Mouse (Mus musculus): ENCODE measurements around the gene Ube2i. TPM values are rescaled to one million over a fixed set of nuclear protein-coding genes. Genes with fewer than 3 reads are reported as not detected.

Gene Ube2i
- polyA plus RNA-seq (2016; fragmentation: Nextera tagmentation; extraction: Ambion mirVana): 726 and 737 TPM in 2 replicates

DNA sequence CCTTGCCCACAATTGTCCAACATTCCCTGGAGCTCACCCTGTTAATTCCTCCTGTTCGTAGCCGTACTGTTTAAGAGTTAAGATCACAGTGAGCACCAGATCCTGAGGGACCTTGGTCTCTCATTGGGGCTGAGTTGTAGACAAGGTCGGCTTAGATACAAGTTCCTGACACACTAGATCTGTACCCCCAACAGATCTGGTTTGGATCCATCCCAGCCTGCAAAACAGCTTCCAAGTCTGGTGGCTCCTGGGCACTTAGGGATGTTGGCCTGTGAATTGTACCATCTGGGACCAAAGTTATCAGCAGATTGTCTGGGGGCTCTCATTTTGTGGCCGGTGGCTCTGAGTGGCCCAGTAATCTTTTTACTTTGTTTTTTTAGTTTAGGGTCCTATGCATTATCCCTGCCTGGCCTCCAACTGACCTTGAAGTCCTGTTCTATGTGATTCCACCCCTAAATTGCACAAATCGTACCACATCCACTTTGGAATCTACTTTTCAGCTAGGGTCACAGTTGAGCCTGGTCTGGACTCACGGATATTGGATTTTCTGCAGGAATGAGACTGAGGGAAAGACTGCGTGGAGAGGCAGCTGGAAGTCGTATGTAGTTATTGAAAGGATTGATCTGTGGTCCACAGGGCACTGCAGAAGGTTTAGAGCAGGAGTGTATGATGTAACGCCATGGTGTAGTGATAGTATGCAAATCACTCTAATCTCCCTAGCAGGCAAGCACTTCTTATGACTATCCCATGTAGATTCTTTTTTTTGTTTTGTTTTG is at the start of gene Ube2i:
Gene Ube2i, minus strand, starts transcription at position 52 of the 776 bp plus-strand sequence.
- no peak for ATAC-seq (ENCODE audit: low FRiP score, low read depth)
- WGBS: 90% methylated on average over 9 of the region's 9 CpGs

GRCm38 (mm10) chr17:25322930-25323329 is 48.5 kb upstream of the Ube2i start:
- Histone ChIP-seq H3K27me3 (replicated peaks) (peaks cover 3% of the 10 kb centered on the region; the same call in 1 of the 2 replicates), H3K27ac (no peak overlapping the region), H3K36me3 (no peaks in the 10 kb centered on the region), H3K4me3 (no peak overlapping the region), H3K4me1 (no peaks in the 10 kb centered on the region), H3K4me2 (replicated peaks) (no peak overlapping the region), H3K9ac (no peak overlapping the region), H3K9me3 (no peaks in the 10 kb centered on the region)
- 24% methylated on average over 2 of the region's 2 CpGs for WGBS
- no peak for ATAC-seq (ENCODE audit: low FRiP score, low read depth)

More for the DNA sequence above, at the start of gene Ube2i:
- H3K4me2 ChIP-seq (replicated peaks): peak within 1 kb of the TSS; percentile 97
- H3K36me3 ChIP-seq: peaks cover 5% of the 10 kb centered on the region; the same call in 1 of the 2 replicates
- peaks cover 27% of the 10 kb centered on the region for H3K4me1 ChIP-seq
- no peaks in the 10 kb centered on the region for H3K27me3 ChIP-seq (replicated peaks)
- peak within 1 kb of the TSS; percentile 99 for H3K9ac ChIP-seq
- peak within 1 kb of the TSS; percentile 97 for H3K27ac ChIP-seq
- no peaks in the 10 kb centered on the region for H3K9me3 ChIP-seq
- peak within 1 kb of the TSS; percentile 97 for H3K4me3 ChIP-seq

- Histone ChIP-seq H3K4me2 (replicated peaks) (no peak overlapping the region), H3K27ac (no peak overlapping the region), H3K4me1 (no peaks in the 10 kb centered on the region), H3K36me3 (no peaks in the 10 kb centered on the region), H3K4me3 (no peak overlapping the region), H3K27me3 (replicated peaks) (peaks cover 3% of the 10 kb centered on the region; the same call in 1 of the 2 replicates), H3K9me3 (no peaks in the 10 kb centered on the region), H3K9ac (no peak overlapping the region)
- WGBS: 93% methylated on average over 8 of the region's 8 CpGs
- no peak for ATAC-seq (ENCODE audit: low FRiP score, low read depth)
Observed at GRCm38 (mm10) chr17:25320819-25321218, 46.4 kb upstream of the Ube2i start.

DNA sequence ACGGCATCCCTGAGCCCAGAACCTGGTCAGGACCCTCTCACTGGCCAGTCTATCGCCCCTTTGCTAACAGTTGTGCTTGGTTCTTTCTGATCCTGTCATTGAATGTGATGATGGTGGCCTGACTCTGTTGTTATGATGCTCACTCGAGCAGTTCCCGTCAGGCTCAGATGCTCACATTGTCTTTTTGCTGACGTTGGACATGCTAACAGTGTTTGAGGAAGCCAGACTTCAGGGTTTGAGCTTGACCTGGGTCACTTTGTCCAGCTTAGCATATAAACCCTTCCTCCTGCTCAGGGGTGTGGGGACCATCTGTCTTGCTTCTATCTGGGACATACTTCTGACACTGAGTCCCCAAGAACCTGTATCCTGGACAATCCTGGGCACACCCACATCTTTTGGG is 43.9 kb upstream of the Ube2i start, which contains the start of gene Prss29:
Gene Prss29, plus strand, starts transcription at position 301 of the 400 bp plus-strand sequence.
- no peaks in the 10 kb centered on the region for H3K36me3 ChIP-seq
- H3K27ac ChIP-seq: no peak within 1 kb of the TSS
- H3K9me3 ChIP-seq: no peaks in the 10 kb centered on the region
- H3K4me2 ChIP-seq (replicated peaks): no peak within 1 kb of the TSS
- H3K4me3 ChIP-seq: no peak within 1 kb of the TSS
- H3K4me1 ChIP-seq: no peaks in the 10 kb centered on the region
- ATAC-seq (ENCODE audit: low FRiP score, low read depth): no peak
- no peak within 1 kb of the TSS for H3K9ac ChIP-seq
- 89% methylated on average over 5 of the region's 5 CpGs for WGBS
- H3K27me3 ChIP-seq (replicated peaks): peaks cover 3% of the 10 kb centered on the region; the same call in 1 of the 2 replicates

DNA sequence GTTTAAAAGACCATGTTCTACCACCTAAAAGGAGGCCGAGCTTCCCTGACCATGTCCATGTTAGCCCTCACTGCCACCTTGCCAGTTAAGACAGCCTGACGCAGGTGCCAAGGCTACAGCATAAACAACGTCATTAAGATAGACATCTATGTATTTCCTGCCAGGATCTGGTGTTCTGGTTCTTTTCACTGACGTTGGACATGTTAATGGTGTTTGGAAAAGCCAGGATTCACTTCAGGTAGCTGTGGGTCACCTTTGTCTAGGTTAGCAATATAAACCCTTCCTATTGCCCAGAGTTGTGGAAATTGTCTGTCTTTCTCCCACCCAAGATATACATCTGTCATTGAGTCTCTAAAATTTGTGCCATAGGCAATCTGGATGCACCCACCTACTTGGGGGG is 33.9 kb upstream of the Ube2i start, which contains the start of gene Prss28:
Gene Prss28, plus strand, starts transcription at position 301 of the 400 bp plus-strand sequence.
- Histone ChIP-seq H3K4me3 (no peak within 1 kb of the TSS), H3K4me1 (no peaks in the 10 kb centered on the region), H3K9ac (no peak within 1 kb of the TSS), H3K36me3 (no peaks in the 10 kb centered on the region), H3K27ac (no peak within 1 kb of the TSS), H3K4me2 (replicated peaks) (no peak within 1 kb of the TSS), H3K27me3 (replicated peaks) (no peaks in the 10 kb centered on the region), H3K9me3 (no peaks in the 10 kb centered on the region)
- ATAC-seq (ENCODE audit: low FRiP score, low read depth): no peak
- 82% methylated on average over 4 of the region's 4 CpGs for WGBS

DNA sequence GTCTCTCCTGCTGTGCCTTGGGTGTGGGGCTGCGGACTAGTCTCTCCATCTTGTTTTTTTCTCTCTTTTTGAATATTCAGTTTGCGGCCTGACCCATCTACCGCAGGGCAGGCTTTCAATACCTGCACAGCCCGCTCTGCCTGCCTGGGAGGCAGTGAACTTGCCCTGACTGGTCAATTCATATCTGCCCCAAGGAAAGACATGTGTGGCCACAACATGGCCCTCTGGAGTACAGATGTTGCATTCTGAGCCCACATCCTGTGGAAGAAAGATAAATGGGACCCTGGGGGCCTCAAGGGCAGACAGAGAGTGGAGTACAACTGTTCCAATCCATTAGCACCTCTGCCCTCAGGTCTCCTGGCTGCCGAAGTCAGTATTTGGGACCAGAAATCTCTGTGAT is 23.7 kb upstream of the Ube2i start, which contains the start of gene Prss34:
Gene Prss34, plus strand, starts transcription at position 301 of the 400 bp plus-strand sequence.
- H3K36me3 ChIP-seq: no peaks in the 10 kb centered on the region
- no peak for ATAC-seq (ENCODE audit: low FRiP score, low read depth)
- WGBS: 72% methylated on average over 5 of the region's 5 CpGs

GRCm38 (mm10) chr17:25294111-25294510 is 19.7 kb upstream of the Ube2i start:
- ATAC-seq (ENCODE audit: low FRiP score, low read depth): no peak
- WGBS: 59% methylated on average over 1 of the region's 1 CpGs
- H3K4me3 ChIP-seq: no peak overlapping the region
- no peaks in the 10 kb centered on the region for H3K9me3 ChIP-seq
- no peak overlapping the region for H3K27ac ChIP-seq
- H3K4me1 ChIP-seq: peaks cover 6% of the 10 kb centered on the region; the same call in 1 of the 2 replicates
- H3K9ac ChIP-seq: no peak overlapping the region
- no peaks in the 10 kb centered on the region for H3K36me3 ChIP-seq
- H3K27me3 ChIP-seq (replicated peaks): no peaks in the 10 kb centered on the region
- H3K4me2 ChIP-seq (replicated peaks): no peak overlapping the region

More for the DNA sequence above, 23.7 kb upstream of the Ube2i start, which contains the start of gene Prss34:
- H3K4me2 ChIP-seq (replicated peaks): no peak within 1 kb of the TSS
- no peak within 1 kb of the TSS for H3K27ac ChIP-seq
- no peaks in the 10 kb centered on the region for H3K9me3 ChIP-seq
- H3K4me3 ChIP-seq: no peak within 1 kb of the TSS
- peaks cover 6% of the 10 kb centered on the region; the same call in 1 of the 2 replicates for H3K4me1 ChIP-seq
- H3K27me3 ChIP-seq (replicated peaks): no peaks in the 10 kb centered on the region
- no peak within 1 kb of the TSS for H3K9ac ChIP-seq

DNA sequence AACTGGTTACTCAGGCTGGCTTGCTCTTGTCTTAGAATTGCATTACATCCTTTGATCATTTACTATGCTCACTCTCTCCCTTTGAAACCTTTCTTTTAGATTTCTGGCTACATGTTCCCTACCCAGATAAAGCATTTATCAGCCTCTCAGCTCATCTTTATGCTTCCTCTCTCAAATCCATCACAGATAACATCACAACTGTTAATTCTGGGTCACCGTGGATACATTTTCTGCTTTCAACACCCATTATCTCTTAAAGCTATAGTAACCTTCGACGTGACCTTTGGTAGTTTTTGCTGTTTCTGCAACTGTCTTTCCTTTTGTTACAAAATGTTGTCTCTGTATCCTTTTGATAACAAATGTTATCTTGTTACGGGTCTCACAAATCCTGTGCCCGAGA is 19.1 kb upstream of the Ube2i start:
- H3K4me2 ChIP-seq (replicated peaks): no peak overlapping the region
- no peak for ATAC-seq (ENCODE audit: low FRiP score, low read depth)

GRCm38 (mm10) chr17:25290411-25290810 is 16.0 kb upstream of the Ube2i start:
- no peak overlapping the region for H3K4me2 ChIP-seq (replicated peaks)
- H3K9me3 ChIP-seq: no peaks in the 10 kb centered on the region
- H3K27ac ChIP-seq: no peak overlapping the region
- no peak overlapping the region for H3K9ac ChIP-seq
- H3K36me3 ChIP-seq: no peaks in the 10 kb centered on the region
- ATAC-seq (ENCODE audit: low FRiP score, low read depth): no peak
- H3K27me3 ChIP-seq (replicated peaks): no peaks in the 10 kb centered on the region
- no peaks in the 10 kb centered on the region for H3K4me1 ChIP-seq
- WGBS: 42% methylated on average over 4 of the region's 4 CpGs
- H3K4me3 ChIP-seq: no peak overlapping the region

More for the DNA sequence above, 19.1 kb upstream of the Ube2i start:
- no peak overlapping the region for H3K9ac ChIP-seq
- H3K4me1 ChIP-seq: peaks cover 4% of the 10 kb centered on the region; the same call in 1 of the 2 replicates
- no peaks in the 10 kb centered on the region for H3K36me3 ChIP-seq
- no peaks in the 10 kb centered on the region for H3K9me3 ChIP-seq
- H3K4me3 ChIP-seq: no peak overlapping the region
- H3K27ac ChIP-seq: no peak overlapping the region
- WGBS: 85% methylated on average over 5 of the region's 5 CpGs
- no peaks in the 10 kb centered on the region for H3K27me3 ChIP-seq (replicated peaks)

DNA sequence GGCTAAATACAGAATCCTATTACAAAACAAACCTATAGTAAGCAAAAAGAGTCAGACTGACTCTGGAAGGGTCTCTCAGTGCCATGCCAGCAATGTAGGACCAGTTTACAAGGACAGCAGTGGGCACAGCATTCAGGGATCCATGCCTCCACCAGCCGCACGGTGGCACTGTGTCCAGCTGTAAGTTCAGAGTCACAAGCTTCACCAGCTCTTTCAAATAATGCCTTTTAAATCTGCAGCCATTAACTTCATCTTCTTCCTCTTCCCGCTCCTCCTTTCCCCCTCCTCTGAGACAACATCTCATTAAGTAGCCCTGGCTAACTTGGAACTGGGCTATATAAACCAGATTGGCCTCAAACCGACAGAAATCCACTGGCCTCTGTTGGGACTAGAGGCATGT is 14.4 kb upstream of the Ube2i start:
- Histone ChIP-seq H3K4me3 (no peak overlapping the region), H3K36me3 (no peaks in the 10 kb centered on the region), H3K27me3 (replicated peaks) (no peaks in the 10 kb centered on the region), H3K9ac (no peak overlapping the region), H3K9me3 (no peaks in the 10 kb centered on the region), H3K27ac (no peak overlapping the region), H3K4me2 (replicated peaks) (no peak overlapping the region), H3K4me1 (no peaks in the 10 kb centered on the region)
- ATAC-seq (ENCODE audit: low FRiP score, low read depth): no peak
- WGBS: 24% methylated on average over 4 of the region's 4 CpGs

DNA sequence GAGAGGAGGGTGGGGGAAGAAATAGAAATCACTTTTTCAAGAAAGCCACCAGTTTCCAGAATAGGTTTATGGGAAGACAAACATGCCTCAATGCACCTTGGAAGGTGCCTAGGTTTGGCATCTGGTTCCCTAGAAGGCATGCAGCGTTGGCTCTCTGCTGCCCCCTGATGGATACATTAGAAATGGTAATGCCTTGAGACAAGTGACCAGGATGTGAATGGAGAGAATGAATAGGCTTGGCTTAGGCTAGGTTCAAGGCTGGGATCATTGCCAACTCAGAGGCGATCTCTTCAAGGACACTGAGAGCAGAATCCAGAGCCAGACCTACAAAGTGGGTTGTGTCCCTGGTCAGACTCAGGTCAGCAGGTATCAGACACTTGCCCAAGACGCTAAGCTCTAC is 10.6 kb upstream of the Ube2i start:
- Histone ChIP-seq H3K4me1 (no peaks in the 10 kb centered on the region), H3K36me3 (no peaks in the 10 kb centered on the region), H3K4me2 (replicated peaks) (no peak overlapping the region), H3K9ac (no peak overlapping the region), H3K27ac (no peak overlapping the region), H3K4me3 (no peak overlapping the region), H3K9me3 (no peaks in the 10 kb centered on the region), H3K27me3 (replicated peaks) (no peaks in the 10 kb centered on the region)
- ATAC-seq (ENCODE audit: low FRiP score, low read depth): no peak
- WGBS: 27% methylated on average over 3 of the region's 3 CpGs

GRCm38 (mm10) chr17:25282133-25282532 is 7.7 kb upstream of the Ube2i start:
- H3K4me1 ChIP-seq: no peaks in the 10 kb centered on the region
- no peaks in the 10 kb centered on the region for H3K36me3 ChIP-seq
- no peak overlapping the region for H3K27ac ChIP-seq
- no peak overlapping the region for H3K4me3 ChIP-seq
- ATAC-seq (ENCODE audit: low FRiP score, low read depth): no peak
- H3K27me3 ChIP-seq (replicated peaks): no peaks in the 10 kb centered on the region
- WGBS: 44% methylated on average over 11 of the region's 11 CpGs
- H3K4me2 ChIP-seq (replicated peaks): no peak overlapping the region
- no peak overlapping the region for H3K9ac ChIP-seq
- no peaks in the 10 kb centered on the region for H3K9me3 ChIP-seq

Measured in neural tube, embryonic 12.5 days (tissue).